ENCODE assay signal across 14 mouse cellular contexts in the genomic region with DNA sequence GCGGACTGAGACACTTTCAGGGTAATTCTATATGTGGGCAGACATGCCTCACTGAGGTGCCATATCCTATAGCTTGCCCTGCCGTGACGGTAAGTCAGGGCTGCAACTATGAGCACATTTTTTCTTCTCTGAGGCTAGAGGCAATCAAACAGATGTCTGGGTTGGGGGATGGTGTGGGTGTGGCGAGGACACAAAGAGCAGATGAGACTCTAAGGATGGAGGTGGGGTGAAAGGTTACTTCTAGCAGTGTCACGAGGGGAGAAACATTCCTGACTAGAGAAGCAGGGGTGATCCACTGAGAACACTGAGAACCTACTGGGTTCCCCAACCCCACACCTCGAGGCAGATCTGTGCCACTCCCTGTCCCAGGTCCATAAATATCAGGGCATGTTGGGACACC. TPM values are rescaled to one million over a fixed set of nuclear protein-coding genes. Genes with fewer than 3 reads are reported as not detected.
DNase-seq lines count a peak whose midpoint lies in the region; ATAC-seq and TF ChIP-seq lines count a peak whose summit lies in the region.
"Had no signal": no experiment of that assay in that cellular context is flagged by ENCODE, and none has a peak within 500 bp of the region (broad histone marks: within the 10 kb centered on the region; RNA-seq: fewer than 3 reads in every experiment).

No protein-coding gene starts in this region.

- H3K9ac ChIP-seq in heart, postnatal 0 days (replicated peaks; ENCODE audit: low read depth, low read length) = no peak overlapping the region
- no peak overlapping the region for H3K9ac ChIP-seq in neural tube, embryonic 11.5 days (ENCODE audit: low read length)
- peak overlapping the region; percentile 37; the same call in 1 of the 2 replicates for H3K9ac ChIP-seq in intestine, postnatal 0 days (ENCODE audit: low read depth, low read length)
- H3K9ac ChIP-seq: liver, embryonic 13.5 days had no signal

- ATAC-seq in heart, postnatal 0 days (ENCODE audit: insufficient read depth, low read depth) = no peak
- no peak for ATAC-seq in neural tube, embryonic 11.5 days (ENCODE audit: insufficient read depth, low FRiP score, low TSS enrichment)
- peak; percentile 17 for ATAC-seq in intestine, postnatal 0 days
- no peak for ATAC-seq in megakaryocyte progenitor cell, adult 5-6 weeks (replicated peaks; ENCODE audit: poor library complexity)

- no peak for TF ChIP-seq EP300 in heart, postnatal 0 days (IDR thresholded peaks at IDR 0.05; ENCODE audit: low read depth)

- H3K4me1 ChIP-seq in heart, postnatal 0 days (ENCODE audit: control insufficient read depth, insufficient read depth) = 0 out of 2 replicates have a peak, but pooled peaks cover 4% of the 10 kb centered on the region
- no peaks in the 10 kb centered on the region for H3K4me1 ChIP-seq in neural tube, embryonic 11.5 days (ENCODE audit: control insufficient read depth, insufficient read depth, low read length)
- H3K4me1 ChIP-seq in intestine, postnatal 0 days (replicated peaks; ENCODE audit: control insufficient read depth, insufficient read depth, low read length) = peaks cover 9% of the 10 kb centered on the region

- no peak for TF ChIP-seq CTCF in heart, postnatal 0 days (IDR thresholded peaks at IDR 0.05; ENCODE audit: low read depth)
- TF ChIP-seq CTCF in intestine, postnatal 0 days (IDR thresholded peaks at IDR 0.05; ENCODE audit: low read depth) = no peak

- H3K36me3 ChIP-seq in heart, postnatal 0 days (replicated peaks; ENCODE audit: control insufficient read depth, insufficient read depth, low read length) = peaks cover 55% of the 10 kb centered on the region
- peaks cover 20% of the 10 kb centered on the region for H3K36me3 ChIP-seq in neural tube, embryonic 11.5 days (ENCODE audit: control insufficient read depth, insufficient read depth, low read length)
- H3K36me3 ChIP-seq in intestine, postnatal 0 days (ENCODE audit: control insufficient read depth, insufficient read depth) = peaks cover 68% of the 10 kb centered on the region

- intact Hi-C loops in heart, postnatal 36 days (cut with DNase I) = loop anchor here (1.0 to 5.0 kb wide), 2 partner anchors 31 to 115 kb away; a partner anchor contains a TSS
- intact Hi-C loops in left cerebral cortex, postnatal 10 days (cut with DNase I) = loop anchor here (5.0 kb wide), 1 partner anchor 115 kb away; a partner anchor contains a TSS

- no peak overlapping the region for H3K4me3 ChIP-seq in heart, postnatal 0 days (ENCODE audit: low read depth, low read length)
- H3K4me3 ChIP-seq in neural tube, embryonic 11.5 days (ENCODE audit: low read depth, low read length) = no peak overlapping the region
- no peak overlapping the region for H3K4me3 ChIP-seq in intestine, postnatal 0 days (ENCODE audit: low read depth, low read length)
- H3K4me3 ChIP-seq: hindbrain, embryonic 10.5 days; liver, embryonic 13.5 days had no signal

- H3K9me3 ChIP-seq in heart, postnatal 0 days (replicated peaks; ENCODE audit: control insufficient read depth, low read length) = no peaks in the 10 kb centered on the region
- no peaks in the 10 kb centered on the region for H3K9me3 ChIP-seq in neural tube, embryonic 11.5 days (ENCODE audit: control insufficient read depth, low read length)
- H3K9me3 ChIP-seq in intestine, postnatal 0 days (ENCODE audit: control insufficient read depth) = no peaks in the 10 kb centered on the region
- H3K9me3 ChIP-seq: hindbrain, embryonic 10.5 days; liver, embryonic 13.5 days had no signal

- WGBS in heart, postnatal 0 days = 77% methylated on average over 6 of the region's 6 CpGs
- WGBS in neural tube, embryonic 11.5 days = 58% methylated on average over 6 of the region's 6 CpGs
- 45% methylated on average over 6 of the region's 6 CpGs for WGBS in intestine, postnatal 0 days

- H3K27me3 ChIP-seq in heart, postnatal 0 days (ENCODE audit: control insufficient read depth, insufficient read depth, low read length) = no peaks in the 10 kb centered on the region
- no peaks in the 10 kb centered on the region for H3K27me3 ChIP-seq in neural tube, embryonic 11.5 days (ENCODE audit: control insufficient read depth, insufficient read depth, low read length)
- H3K27me3 ChIP-seq in intestine, postnatal 0 days (replicated peaks; ENCODE audit: control insufficient read depth, insufficient read depth, low read length) = no peaks in the 10 kb centered on the region
- H3K27me3 ChIP-seq: liver, embryonic 13.5 days had no signal

- DNase-seq in heart, postnatal 0 days (ENCODE audit: low spot score) = no peak
- DNase-seq in heart, postnatal 36 days = no peak
- DNase-seq in neural tube, embryonic 11.5 days (ENCODE audit: low spot score) = peak; percentile 3
- DNase-seq in neural tube, embryonic 10.5 days (ENCODE audit: extremely low spot score, low spot score) = no peak
- DNase-seq in spleen, postnatal 10 days (ENCODE audit: low spot score in 2 of 2) = no peak
- no peak for DNase-seq in left cerebral cortex, postnatal 10 days (ENCODE audit: extremely low spot score in 1 of 2, low spot score in 2 of 2)
- DNase-seq: embryo, embryonic 11 days; kidney, adult 2 months; liver, embryonic 13.5 days; right cerebral cortex, adult 18-20 months had no signal

- 0 out of 2 replicates have a peak overlapping the region, but pooled peaks have one; percentile 8 for H3K27ac ChIP-seq in heart, postnatal 0 days (ENCODE audit: low read depth)
- no peak overlapping the region for H3K27ac ChIP-seq in neural tube, embryonic 11.5 days (ENCODE audit: low read depth, low read length)
- peak overlapping the region; percentile 81 for H3K27ac ChIP-seq in intestine, postnatal 0 days (ENCODE audit: low read depth, low read length)
- H3K27ac ChIP-seq: hindbrain, embryonic 10.5 days; liver, embryonic 13.5 days had no signal

- H3K4me2 ChIP-seq in heart, postnatal 0 days (ENCODE audit: low read depth, low read length) = no peak overlapping the region
- no peak overlapping the region for H3K4me2 ChIP-seq in neural tube, embryonic 11.5 days (ENCODE audit: low read depth)
- H3K4me2 ChIP-seq in intestine, postnatal 0 days (replicated peaks; ENCODE audit: low read depth) = peak overlapping the region; percentile 60; the same call in 1 of the 2 replicates
- H3K4me2 ChIP-seq: liver, embryonic 13.5 days had no signal

RNA-seq across cellular contexts. Expression of a gene that starts 13.7 kb away (rescaled TPM):
- 1.3 and 1.5 TPM in 2 replicates for total RNA-seq in heart, postnatal 0 days (2014; rRNA removed; ENCODE audit: low replicate concordance)
- polyA plus RNA-seq in heart, postnatal 0 days (2015; fragmentation: Nextera tagmentation; extraction: Ambion mirVana) = 0.26 and 0.45 TPM in 2 replicates
- under 1 TPM; 0.22 to 0.30 TPM for total RNA-seq in heart, postnatal 36 days (2021)
- 1.7 and 2.8 TPM in 2 replicates for polyA plus RNA-seq in neural tube, embryonic 11.5 days (2014; fragmentation: Nextera tagmentation; extraction: Ambion mirVana)
- 0.42 and 0.44 TPM in 2 replicates for polyA plus RNA-seq in intestine, postnatal 0 days (2015; fragmentation: Nextera tagmentation; extraction: Ambion mirVana)
- 100 to 1,000 TPM; 101 to 103 TPM for total RNA-seq in left cerebral cortex, postnatal 10 days (2021)
- total RNA-seq in megakaryocyte progenitor cell, adult 5-6 weeks (2015) = 0.32 and 0.42 TPM in 2 replicates
- total RNA-seq in megakaryocyte progenitor cell, adult 5-6 weeks (2017) = not detected in 2 replicates

RNA-seq across cellular contexts. Expression of a gene that starts 15.8 kb away (rescaled TPM):
- total RNA-seq in heart, postnatal 0 days (2014; rRNA removed; ENCODE audit: low replicate concordance) = 30.1 and 31.9 TPM in 2 replicates
- polyA plus RNA-seq in heart, postnatal 0 days (2015; fragmentation: Nextera tagmentation; extraction: Ambion mirVana) = 20.1 and 22.6 TPM in 2 replicates
- 10 to 100 TPM; 33.8 to 43.6 TPM for total RNA-seq in heart, postnatal 36 days (2021)
- 47.6 and 48.8 TPM in 2 replicates for polyA plus RNA-seq in neural tube, embryonic 11.5 days (2014; fragmentation: Nextera tagmentation; extraction: Ambion mirVana)
- 29.3 and 34.6 TPM in 2 replicates for polyA plus RNA-seq in intestine, postnatal 0 days (2015; fragmentation: Nextera tagmentation; extraction: Ambion mirVana)
- 10 to 100 TPM; 33.2 to 37.8 TPM for total RNA-seq in left cerebral cortex, postnatal 10 days (2021)
- total RNA-seq in megakaryocyte progenitor cell, adult 5-6 weeks (2015) = 6.4 and 7.0 TPM in 2 replicates
- 8.0 and 12.9 TPM in 2 replicates for total RNA-seq in megakaryocyte progenitor cell, adult 5-6 weeks (2017)

RNA-seq across cellular contexts. Expression of a gene that starts 19.1 kb away (rescaled TPM):
- 16.0 and 21.3 TPM in 2 replicates for total RNA-seq in heart, postnatal 0 days (2014; rRNA removed; ENCODE audit: low replicate concordance)
- 68.5 and 78.4 TPM in 2 replicates for polyA plus RNA-seq in heart, postnatal 0 days (2015; fragmentation: Nextera tagmentation; extraction: Ambion mirVana)
- total RNA-seq in heart, postnatal 36 days (2021) = 10 to 100 TPM; 83.3 to 86.2 TPM
- 79.4 and 89.9 TPM in 2 replicates for polyA plus RNA-seq in neural tube, embryonic 11.5 days (2014; fragmentation: Nextera tagmentation; extraction: Ambion mirVana)
- 111 and 119 TPM in 2 replicates for polyA plus RNA-seq in intestine, postnatal 0 days (2015; fragmentation: Nextera tagmentation; extraction: Ambion mirVana)
- total RNA-seq in left cerebral cortex, postnatal 10 days (2021) = 10 to 100 TPM; 73.6 to 83.9 TPM
- total RNA-seq in megakaryocyte progenitor cell, adult 5-6 weeks (2015) = 31.0 and 35.9 TPM in 2 replicates
- 28.2 and 30.8 TPM in 2 replicates for total RNA-seq in megakaryocyte progenitor cell, adult 5-6 weeks (2017)

RNA-seq across cellular contexts. Expression of a gene that starts 19.1 kb away (rescaled TPM):
- total RNA-seq in heart, postnatal 0 days (2014; rRNA removed; ENCODE audit: low replicate concordance) = 35.7 and 38.3 TPM in 2 replicates
- polyA plus RNA-seq in heart, postnatal 0 days (2015; fragmentation: Nextera tagmentation; extraction: Ambion mirVana) = 27.2 TPM in 2 replicates
- 10 to 100 TPM; 22.2 to 25.1 TPM for total RNA-seq in heart, postnatal 36 days (2021)
- 105 TPM in 2 replicates for polyA plus RNA-seq in neural tube, embryonic 11.5 days (2014; fragmentation: Nextera tagmentation; extraction: Ambion mirVana)
- 32.1 and 32.3 TPM in 2 replicates for polyA plus RNA-seq in intestine, postnatal 0 days (2015; fragmentation: Nextera tagmentation; extraction: Ambion mirVana)
- total RNA-seq in left cerebral cortex, postnatal 10 days (2021) = 10 to 100 TPM; 38.3 to 42.7 TPM
- total RNA-seq in megakaryocyte progenitor cell, adult 5-6 weeks (2015) = 58.7 and 59.9 TPM in 2 replicates
- 55.5 and 60.8 TPM in 2 replicates for total RNA-seq in megakaryocyte progenitor cell, adult 5-6 weeks (2017)

RNA-seq across cellular contexts. Expression of a gene that starts 30.2 kb away (rescaled TPM):
- 1.7 TPM in 1 of 2 replicates, not detected in the other for total RNA-seq in heart, postnatal 0 days (2014; rRNA removed; ENCODE audit: low replicate concordance)
- polyA plus RNA-seq in heart, postnatal 0 days (2015; fragmentation: Nextera tagmentation; extraction: Ambion mirVana) = 0.16 and 0.43 TPM in 2 replicates
- under 1 TPM; 0.39 to 0.60 TPM for total RNA-seq in heart, postnatal 36 days (2021)
- 1.1 and 1.3 TPM in 2 replicates for polyA plus RNA-seq in neural tube, embryonic 11.5 days (2014; fragmentation: Nextera tagmentation; extraction: Ambion mirVana)
- 0.33 and 0.42 TPM in 2 replicates for polyA plus RNA-seq in intestine, postnatal 0 days (2015; fragmentation: Nextera tagmentation; extraction: Ambion mirVana)
- 10 to 100 TPM; 52.1 to 52.5 TPM for total RNA-seq in left cerebral cortex, postnatal 10 days (2021)
- not detected in 2 replicates for total RNA-seq in megakaryocyte progenitor cell, adult 5-6 weeks (2015)
- not detected in 2 replicates for total RNA-seq in megakaryocyte progenitor cell, adult 5-6 weeks (2017)
- total RNA-seq: neutrophil, adult 5-6 weeks had no signal

Comparison
In these comparisons a context has a peak if more than half of its experiments do, and no peak if none do; other contexts are left out.
1. RNA of a gene that starts 13.7 kb away (total RNA-seq): 101 to 103 TPM in left cerebral cortex, postnatal 10 days; 1.3 to 1.5 TPM in heart, postnatal 0 days, 0.32 to 0.42 TPM in megakaryocyte progenitor cell, adult 5-6 weeks and 0.22 to 0.30 TPM in heart, postnatal 36 days; every median in the first group is over 10 times any median in the second.